Mouse (Mus musculus): ENCODE data around the gene Ets1.

Gene Ets1

GRCm38 (mm10) chr9:32666611-32667517, 30.8 kb downstream of the Ets1 start:
- in situ Hi-C loops (cut with MseI, MboI) = no loop called here

GRCm38 (mm10) chr9:32667518-32667908, 31.5 kb downstream of the Ets1 start:
- in situ Hi-C loops (cut with MseI, MboI) = no loop called here

- in situ Hi-C loops (cut with MseI, MboI) = no loop called here
These were observed 32.2 kb downstream of the Ets1 start for GRCm38 (mm10) chr9:32668075-32668673.

GRCm38 (mm10) chr9:32669397-32669796, 33.4 kb downstream of the Ets1 start:
- in situ Hi-C loops (cut with MseI, MboI) = no loop called here

- in situ Hi-C loops (cut with MseI, MboI) = no loop called here
These were observed 36.2 kb downstream of the Ets1 start for GRCm38 (mm10) chr9:32671970-32672859.

- in situ Hi-C loops (cut with MseI, MboI) = no loop called here
These were observed 37.9 kb downstream of the Ets1 start for GRCm38 (mm10) chr9:32673923-32674322.

- in situ Hi-C loops (cut with MseI, MboI) = no loop called here
These were observed 39.8 kb downstream of the Ets1 start for GRCm38 (mm10) chr9:32675671-32676409.

GRCm38 (mm10) chr9:32676480-32676879, 40.5 kb downstream of the Ets1 start:
- in situ Hi-C loops (cut with MseI, MboI) = no loop called here

- in situ Hi-C loops (cut with MseI, MboI) = no loop called here
These were observed 41.6 kb downstream of the Ets1 start for GRCm38 (mm10) chr9:32677646-32678045.

- in situ Hi-C loops (cut with MseI, MboI) = no loop called here
These were observed 42.2 kb downstream of the Ets1 start for GRCm38 (mm10) chr9:32678120-32678757.

- in situ Hi-C loops (cut with MseI, MboI) = no loop called here
These were observed 43.5 kb downstream of the Ets1 start for GRCm38 (mm10) chr9:32679531-32679930.

- in situ Hi-C loops (cut with MseI, MboI) = no loop called here
These were observed 44.2 kb downstream of the Ets1 start for GRCm38 (mm10) chr9:32680201-32680600.

- in situ Hi-C loops (cut with MseI, MboI) = no loop called here
These were observed 50.0 kb downstream of the Ets1 start for GRCm38 (mm10) chr9:32685793-32686558.

- in situ Hi-C loops (cut with MseI, MboI) = no loop called here
These were observed 52.3 kb downstream of the Ets1 start for GRCm38 (mm10) chr9:32688351-32688750.

- in situ Hi-C loops (cut with MseI, MboI) = no loop called here
These were observed 55.3 kb downstream of the Ets1 start for GRCm38 (mm10) chr9:32691151-32691925.

GRCm38 (mm10) chr9:32692944-32693343, 56.9 kb downstream of the Ets1 start:
- in situ Hi-C loops (cut with MseI, MboI) = no loop called here

GRCm38 (mm10) chr9:32693411-32693810, 57.4 kb downstream of the Ets1 start:
- in situ Hi-C loops (cut with MseI, MboI) = no loop called here

- in situ Hi-C loops (cut with MseI, MboI) = no loop called here
These were observed 58.2 kb downstream of the Ets1 start for GRCm38 (mm10) chr9:32694111-32694824.

All from mouse trophoblast stem cell (cell line).